Mouse (Mus musculus) heart, embryonic 10.5 days (tissue): Measurements from ENCODE around the gene Gabrr2. TPM values are rescaled to one million over a fixed set of nuclear protein-coding genes. Genes with fewer than 3 reads are reported as not detected.

ENCODE experiments used
- DNase-seq: peaks from one replicate; pipeline ENCODE4 v3.0.0-alpha.2; 2017; ENCODE audit warnings: low spot score
- H3K27ac ChIP-seq: fragments of 300-500 bp; sonication (generic); 2 replicates; pipeline ENCODE4 v1.5.1; 2016; ENCODE audit warnings: mild to moderate bottlenecking
- H3K27me3 ChIP-seq: fragments of 300-500 bp; sonication (generic); 2 replicates; pipeline ENCODE4 v1.6.1; 2016; ENCODE audit warnings: mild to moderate bottlenecking; ENCODE audit not compliant: poor library complexity, insufficient read depth, severe bottlenecking
- H3K36me3 ChIP-seq: fragments of 300-500 bp; sonication (generic); 2 replicates; pipeline ENCODE4 v1.6.1; 2016; ENCODE audit warnings: mild to moderate bottlenecking, moderate library complexity
- H3K4me1 ChIP-seq: fragments of 300-500 bp; sonication (generic); 2 replicates; pipeline ENCODE4 v1.6.1; 2016; ENCODE audit warnings: mild to moderate bottlenecking
- H3K4me3 ChIP-seq: fragments of 300-500 bp; sonication (generic); 2 replicates; pipeline ENCODE4 v1.5.1; 2016; ENCODE audit warnings: mild to moderate bottlenecking, moderate library complexity
- H3K9me3 ChIP-seq: fragments of 300-500 bp; sonication (generic); 2 replicates; pipeline ENCODE4 v1.6.1; 2016; ENCODE audit warnings: mild to moderate bottlenecking, moderate library complexity
- WGBS: fragments of 180-500 bp; shearing (Covaris S2); methylation state at CpG from one replicate; pipeline ENCODE4 v1.1.7; 2016; 5-methylcytosine and 5-hydroxymethylcytosine counted together
- polyA plus RNA-seq: library from polyadenylated mRNA; unstranded; fragments of >200 nt; fragmentation: Nextera tagmentation; extraction: Ambion mirVana; gene quantifications from 2 replicates; pipeline ENCODE4 v1.2.1, GENCODE M21; 2016

Gene Gabrr2
- polyA plus RNA-seq, 1 experiment from 2014 or later = 0.62 TPM

DNA sequence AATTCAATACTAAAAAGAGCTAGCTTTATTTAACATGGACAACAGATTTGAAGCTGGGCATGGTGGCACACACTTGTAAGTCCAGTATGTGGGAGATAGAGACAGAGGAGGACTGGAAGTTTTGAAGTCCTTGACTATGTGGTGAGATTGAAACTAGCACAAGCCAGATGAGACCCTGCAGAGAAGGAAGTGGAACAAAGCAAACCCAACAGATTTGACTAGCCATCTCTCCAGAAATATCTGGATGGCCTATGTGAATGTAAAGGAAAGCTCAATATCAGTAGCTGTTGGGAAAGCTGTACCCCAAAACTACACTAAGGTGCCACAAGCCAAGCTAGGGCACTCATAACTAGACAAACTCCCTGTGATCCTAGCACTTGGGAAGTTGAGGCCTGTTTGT is 8.4 kb upstream of the Gabrr2 start:
- Histone ChIP-seq H3K27ac (no peak overlapping the region), H3K4me1 (0 out of 2 replicates have a peak, but pooled peaks cover 5% of the 10 kb centered on the region), H3K9me3 (no peaks in the 10 kb centered on the region), H3K36me3 (peaks cover 30% of the 10 kb centered on the region), H3K27me3 (no peaks in the 10 kb centered on the region), H3K4me3 (no peak overlapping the region)
- no peak for DNase-seq

DNA sequence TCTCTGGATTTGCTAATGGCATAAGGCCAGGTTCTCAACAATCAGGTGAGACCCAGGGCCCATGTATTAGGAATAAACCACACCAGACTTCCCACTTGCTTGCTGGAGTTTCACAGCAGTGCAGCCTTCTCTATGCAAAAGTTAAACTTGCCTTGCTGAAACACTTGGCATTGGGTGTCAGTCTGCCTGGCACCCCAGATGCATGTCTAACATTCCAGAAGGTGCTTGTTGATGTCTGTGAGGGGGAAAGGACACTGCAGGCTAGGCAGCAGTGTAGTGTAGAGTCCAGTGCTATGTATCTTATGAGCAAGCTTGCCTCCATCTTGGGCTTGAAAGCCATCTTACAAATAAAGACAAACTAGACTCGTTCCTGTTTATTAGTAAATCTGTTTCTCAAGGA is 6.5 kb upstream of the Gabrr2 start:
- Histone ChIP-seq H3K9me3 (no peaks in the 10 kb centered on the region), H3K4me1 (peaks cover 9% of the 10 kb centered on the region; the same call in 1 of the 2 replicates), H3K27ac (no peak overlapping the region), H3K36me3 (peaks cover 14% of the 10 kb centered on the region), H3K4me3 (no peak overlapping the region), H3K27me3 (no peaks in the 10 kb centered on the region)
- DNase-seq = peak; percentile 55
- WGBS = 73% methylated on average over 1 of the region's 1 CpGs

DNA sequence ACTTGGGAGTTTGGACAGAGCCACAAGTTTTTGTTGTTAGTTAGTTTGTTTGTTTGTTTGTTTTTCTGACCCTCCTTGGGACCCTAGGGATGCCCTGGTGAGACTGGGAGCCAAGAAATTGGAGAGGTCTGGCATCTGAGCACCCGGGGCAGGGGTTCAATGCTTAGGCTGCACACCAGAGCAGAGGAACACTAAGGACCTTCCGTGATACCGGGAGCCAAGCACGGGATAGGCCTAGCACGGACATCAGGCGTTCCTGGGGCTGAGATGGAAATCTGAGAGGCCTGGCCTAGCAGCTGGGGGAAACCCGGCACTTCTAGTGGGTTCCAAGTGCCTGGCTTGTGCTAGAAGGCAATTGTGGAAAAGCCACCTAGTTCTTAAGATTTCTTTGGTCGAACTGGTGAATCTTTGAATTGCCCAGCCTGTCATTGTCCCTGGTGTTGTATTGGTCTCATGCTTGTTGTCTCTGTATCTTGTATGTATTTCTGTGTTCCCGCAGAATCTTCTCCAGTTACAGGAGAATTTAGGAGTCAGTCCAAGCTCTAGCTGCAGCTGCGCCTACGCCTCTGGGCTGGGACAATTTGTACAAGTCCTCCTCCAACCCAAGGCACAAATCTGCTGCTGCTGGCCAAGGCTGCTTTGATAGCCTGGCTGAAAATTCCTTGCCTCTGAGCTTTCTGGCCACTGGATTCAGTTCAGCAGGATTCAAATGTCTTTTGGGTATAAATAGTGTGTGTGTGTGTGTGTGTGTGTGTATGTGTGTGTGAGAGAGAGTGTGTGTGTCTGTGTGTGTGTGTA is 4.7 kb upstream of the Gabrr2 start:
- Histone ChIP-seq H3K9me3 (no peaks in the 10 kb centered on the region), H3K27ac (no peak overlapping the region), H3K27me3 (no peaks in the 10 kb centered on the region), H3K4me1 (peaks cover 9% of the 10 kb centered on the region; the same call in 1 of the 2 replicates), H3K36me3 (no peaks in the 10 kb centered on the region), H3K4me3 (no peak overlapping the region)
- DNase-seq = peak; percentile 64
- WGBS = 58% methylated on average over 11 of the region's 11 CpGs

DNA sequence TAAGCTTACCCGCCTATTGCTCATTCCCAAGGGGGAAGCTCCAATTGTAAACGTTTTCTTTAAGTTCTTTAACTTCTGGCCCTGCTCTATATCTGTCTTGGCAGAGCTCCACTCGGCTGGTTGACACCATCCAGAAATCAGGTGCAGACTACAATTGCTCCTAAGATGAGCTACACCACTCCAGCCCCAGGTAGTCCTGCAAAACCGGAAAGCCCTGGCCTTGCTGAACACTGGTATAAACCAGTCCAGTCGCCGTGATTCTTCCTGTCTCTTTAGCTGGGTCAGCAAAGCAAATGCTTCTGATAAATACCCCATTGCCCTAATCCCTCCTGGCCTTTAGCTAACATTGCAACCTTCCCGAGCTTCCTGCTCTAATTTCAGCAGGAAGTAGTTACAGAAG is 1.6 kb upstream of the Gabrr2 start:
- Histone ChIP-seq H3K4me1 (peaks cover 17% of the 10 kb centered on the region), H3K27ac (no peak overlapping the region), H3K36me3 (no peaks in the 10 kb centered on the region), H3K4me3 (no peak overlapping the region), H3K9me3 (no peaks in the 10 kb centered on the region), H3K27me3 (no peaks in the 10 kb centered on the region)
- DNase-seq = peak; percentile 75
- WGBS = 32% methylated on average over 7 of the region's 7 CpGs

DNA sequence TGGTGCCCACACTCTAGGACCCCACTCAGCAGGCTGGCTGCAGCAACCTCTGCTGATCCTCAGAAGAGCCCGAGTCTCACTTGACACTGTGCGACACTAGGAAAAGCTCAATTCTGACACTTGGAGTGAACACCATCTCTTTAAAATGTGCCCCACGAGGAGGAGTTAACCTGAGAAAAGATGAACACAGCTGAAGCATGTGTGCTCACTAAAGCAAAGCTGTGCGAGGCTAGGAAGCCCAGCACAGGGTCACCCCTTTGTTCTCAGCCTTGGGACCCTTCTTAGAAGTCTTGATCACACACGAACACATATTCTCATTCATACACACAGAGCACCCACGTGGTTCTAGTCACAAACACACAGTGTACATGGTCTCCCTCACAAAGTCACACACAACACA is 2.2 kb downstream of the Gabrr2 start:
- no peak overlapping the region for H3K27ac ChIP-seq
- no peaks in the 10 kb centered on the region for H3K27me3 ChIP-seq
- H3K4me3 ChIP-seq = no peak overlapping the region
- H3K9me3 ChIP-seq = no peaks in the 10 kb centered on the region
- 79% methylated on average over 6 of the region's 6 CpGs for WGBS
- peaks cover 19% of the 10 kb centered on the region for H3K4me1 ChIP-seq
- no peaks in the 10 kb centered on the region for H3K36me3 ChIP-seq
- peak; percentile 71 for DNase-seq

DNA sequence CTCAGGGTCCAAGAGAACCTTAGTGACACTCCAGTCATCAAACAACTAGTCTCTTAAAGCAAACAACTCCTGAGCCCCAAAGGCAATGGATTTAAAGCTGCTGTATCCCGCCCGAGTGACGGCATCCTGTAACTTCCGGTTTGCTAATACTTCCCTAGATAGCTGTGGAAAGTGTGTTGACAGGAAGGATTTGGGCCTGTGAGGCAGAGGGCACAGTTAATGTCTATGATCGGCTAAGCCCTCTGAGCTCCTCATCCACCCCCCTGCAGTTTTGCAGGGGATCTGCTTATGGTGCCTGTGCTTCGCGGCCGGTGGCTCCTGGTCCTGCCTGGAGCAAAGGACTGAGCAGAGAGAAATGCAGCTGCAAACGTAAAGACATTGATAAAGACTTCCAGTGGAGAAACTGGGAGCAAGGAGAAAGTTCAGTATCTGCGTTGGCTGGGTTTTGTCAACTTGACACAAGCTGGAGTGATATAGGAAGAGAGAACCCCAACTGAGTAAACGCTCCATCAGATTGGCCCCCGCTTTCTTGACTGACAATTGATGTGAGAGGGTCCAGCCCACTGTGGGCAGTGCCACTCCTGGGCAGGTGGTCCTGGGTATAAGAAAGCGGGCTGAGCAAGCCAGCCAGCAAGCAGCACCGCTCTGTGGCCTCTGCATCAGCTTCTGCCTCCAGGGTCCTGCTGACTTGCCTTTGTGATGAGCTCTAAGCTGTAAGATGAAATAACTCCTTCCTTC is 3.6 kb downstream of the Gabrr2 start:
- H3K9me3 ChIP-seq = no peaks in the 10 kb centered on the region
- peak overlapping the region; percentile 42 for H3K27ac ChIP-seq
- WGBS = 21% methylated on average over 14 of the region's 14 CpGs
- H3K4me3 ChIP-seq = peak overlapping the region; percentile 44
- peak; percentile 76 for DNase-seq
- H3K4me1 ChIP-seq = peaks cover 15% of the 10 kb centered on the region
- no peaks in the 10 kb centered on the region for H3K36me3 ChIP-seq
- H3K27me3 ChIP-seq = no peaks in the 10 kb centered on the region

DNA sequence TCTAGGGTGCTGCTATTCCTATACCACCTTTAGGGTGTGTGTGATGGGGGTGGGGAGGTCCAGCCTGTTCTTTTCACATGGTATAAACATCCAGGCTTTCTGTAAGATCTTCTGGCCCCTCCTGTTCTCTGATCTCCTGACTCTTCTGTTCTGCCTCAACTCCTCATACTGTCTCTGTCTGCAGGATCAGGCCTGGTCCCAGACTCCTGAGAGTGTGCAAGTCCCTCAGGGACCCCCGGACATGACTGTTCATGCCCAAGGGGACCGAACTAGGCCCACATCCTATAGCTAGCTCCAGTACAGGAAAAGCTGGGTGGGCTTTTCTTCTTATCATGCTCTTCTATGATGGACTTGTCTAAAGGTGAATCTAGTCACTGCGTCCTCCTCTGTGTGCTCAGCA is 4.5 kb downstream of the Gabrr2 start:
- no peaks in the 10 kb centered on the region for H3K9me3 ChIP-seq
- 79% methylated on average over 3 of the region's 3 CpGs for WGBS
- no peaks in the 10 kb centered on the region for H3K27me3 ChIP-seq
- H3K4me3 ChIP-seq = no peak overlapping the region
- no peak overlapping the region for H3K27ac ChIP-seq
- peaks cover 15% of the 10 kb centered on the region for H3K4me1 ChIP-seq
- peak; percentile 63 for DNase-seq
- H3K36me3 ChIP-seq = no peaks in the 10 kb centered on the region

DNA sequence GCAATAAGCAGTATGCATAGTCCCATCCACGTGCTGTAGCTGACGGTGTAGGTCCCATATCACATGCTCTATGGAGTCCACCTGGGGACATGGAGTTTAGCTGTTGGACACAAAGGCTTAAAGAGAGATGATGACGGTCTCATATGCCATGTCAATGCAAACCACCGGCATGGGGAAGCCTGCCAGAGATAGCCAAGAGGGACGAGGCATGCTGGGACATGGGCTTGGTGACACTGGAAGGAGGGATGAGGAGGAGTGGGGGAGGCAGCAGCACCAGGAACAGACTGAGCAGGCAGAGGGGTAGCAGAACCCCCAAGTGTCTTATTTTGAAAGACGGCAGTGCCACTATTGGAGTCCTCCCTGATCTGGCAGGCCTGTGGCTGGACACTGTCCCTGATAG is 5.0 kb downstream of the Gabrr2 start:
- Histone ChIP-seq H3K4me1 (peaks cover 20% of the 10 kb centered on the region), H3K4me3 (no peak overlapping the region), H3K27ac (no peak overlapping the region), H3K9me3 (no peaks in the 10 kb centered on the region), H3K36me3 (no peaks in the 10 kb centered on the region), H3K27me3 (no peaks in the 10 kb centered on the region)
- peak; percentile 41 for DNase-seq
- 79% methylated on average over 6 of the region's 6 CpGs for WGBS

DNA sequence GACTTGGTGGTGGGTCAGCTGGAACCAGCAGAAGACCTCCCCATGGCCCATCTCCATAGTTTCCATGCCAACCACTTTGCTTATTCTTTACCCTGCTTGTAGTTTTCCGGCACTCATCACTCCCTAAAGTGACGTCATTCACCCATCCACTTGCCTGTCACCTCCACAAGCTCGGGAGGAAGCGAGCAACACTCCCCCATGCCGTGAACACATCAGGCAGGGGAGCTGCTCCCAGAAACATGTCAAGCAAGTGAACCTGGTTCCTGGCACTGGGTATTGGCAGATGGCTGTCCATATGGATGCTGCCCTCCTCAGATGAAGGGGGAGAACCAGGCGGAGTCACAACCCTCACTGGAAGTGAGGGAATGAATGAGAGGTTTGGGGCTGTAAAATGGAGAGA is 6.1 kb downstream of the Gabrr2 start:
- no peak overlapping the region for H3K4me3 ChIP-seq
- no peaks in the 10 kb centered on the region for H3K27me3 ChIP-seq
- H3K4me1 ChIP-seq = peaks cover 24% of the 10 kb centered on the region
- H3K9me3 ChIP-seq = no peaks in the 10 kb centered on the region
- H3K27ac ChIP-seq = no peak overlapping the region
- peak; percentile 72 for DNase-seq
- WGBS = 56% methylated on average over 6 of the region's 6 CpGs
- no peaks in the 10 kb centered on the region for H3K36me3 ChIP-seq

DNA sequence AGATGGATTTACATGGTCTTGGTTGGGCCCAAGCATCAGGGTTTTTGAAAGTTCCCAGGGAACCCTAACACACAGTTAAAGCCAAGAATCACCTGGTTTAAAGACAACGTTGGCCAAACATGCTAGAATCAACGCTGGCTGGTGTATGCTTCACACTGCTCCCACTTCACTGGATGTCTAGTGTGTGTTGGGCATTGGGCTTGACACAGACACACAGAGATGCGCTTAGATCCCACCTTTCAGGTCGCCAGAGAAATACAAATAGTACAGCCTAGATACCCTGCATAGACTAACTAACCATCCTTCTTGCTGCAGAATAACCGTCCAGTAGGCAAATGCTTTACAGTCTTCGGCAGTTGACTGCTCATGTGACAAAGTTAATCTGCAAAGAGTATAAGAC is 7.5 kb downstream of the Gabrr2 start:
- Histone ChIP-seq H3K4me1 (peaks cover 24% of the 10 kb centered on the region), H3K36me3 (no peaks in the 10 kb centered on the region), H3K9me3 (no peaks in the 10 kb centered on the region), H3K27ac (no peak overlapping the region), H3K4me3 (no peak overlapping the region), H3K27me3 (no peaks in the 10 kb centered on the region)
- 88% methylated on average over 6 of the region's 6 CpGs for WGBS
- peak; percentile 66 for DNase-seq

DNA sequence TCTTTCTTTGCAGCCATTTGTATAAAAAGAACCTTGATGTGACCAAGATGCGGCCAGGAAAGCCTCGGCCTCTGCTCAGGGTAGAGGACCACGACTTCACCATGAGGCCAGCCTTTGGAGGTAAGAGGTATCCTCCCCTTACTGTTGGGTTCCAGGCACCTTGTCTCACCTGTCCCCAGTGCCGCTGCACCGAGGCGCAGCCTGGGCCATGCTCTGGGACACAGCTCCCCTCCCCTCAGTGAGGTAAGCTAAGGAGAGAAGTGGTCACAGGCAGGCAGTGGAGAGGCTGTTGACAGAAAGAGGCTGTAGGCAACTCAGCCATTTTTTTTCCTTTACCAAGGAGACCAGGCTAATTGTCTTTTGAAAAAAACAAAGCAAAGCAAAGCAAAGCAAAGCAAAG is 8.5 kb downstream of the Gabrr2 start:
- WGBS = 77% methylated on average over 6 of the region's 6 CpGs
- peaks cover 14% of the 10 kb centered on the region for H3K4me1 ChIP-seq
- DNase-seq = no peak
- no peak overlapping the region for H3K27ac ChIP-seq
- H3K9me3 ChIP-seq = no peaks in the 10 kb centered on the region
- H3K36me3 ChIP-seq = no peaks in the 10 kb centered on the region
- no peak overlapping the region for H3K4me3 ChIP-seq
- H3K27me3 ChIP-seq = no peaks in the 10 kb centered on the region

DNA sequence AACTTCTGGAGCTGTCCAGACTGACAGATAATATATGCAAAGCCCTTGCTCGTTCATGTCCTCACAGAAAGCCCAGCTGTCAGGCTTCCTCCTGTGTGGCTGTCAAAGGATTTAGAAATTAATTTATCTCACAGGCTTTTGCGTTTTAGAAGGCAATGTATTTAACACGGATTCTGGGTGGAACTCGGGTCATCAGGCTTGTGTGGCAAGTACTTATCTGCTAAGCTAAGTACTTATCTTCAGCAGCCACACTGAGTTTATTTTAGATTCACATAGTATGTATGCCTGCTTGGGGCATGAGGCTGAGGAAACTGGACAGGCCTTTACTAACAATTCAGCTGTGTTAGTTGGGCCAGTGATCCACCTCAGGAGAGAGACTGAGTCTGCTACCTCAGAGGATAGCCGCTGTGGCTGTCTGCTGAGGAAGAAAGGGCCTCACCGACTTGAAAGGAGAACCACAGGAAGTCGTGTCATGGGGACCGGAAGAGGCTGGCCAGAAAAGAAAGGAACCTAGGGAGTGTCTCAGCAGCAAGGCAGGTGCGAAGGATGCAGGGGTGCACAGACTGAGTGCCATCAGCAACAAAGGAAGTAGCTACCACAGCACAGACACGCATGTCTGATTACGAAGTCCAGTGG is 9.8 kb downstream of the Gabrr2 start:
- DNase-seq = no peak
- Histone ChIP-seq H3K9me3 (no peaks in the 10 kb centered on the region), H3K36me3 (no peaks in the 10 kb centered on the region), H3K27me3 (no peaks in the 10 kb centered on the region), H3K4me3 (no peak overlapping the region), H3K4me1 (peaks cover 9% of the 10 kb centered on the region; the same call in 1 of the 2 replicates), H3K27ac (no peak overlapping the region)
- 47% methylated on average over 11 of the region's 11 CpGs for WGBS

DNA sequence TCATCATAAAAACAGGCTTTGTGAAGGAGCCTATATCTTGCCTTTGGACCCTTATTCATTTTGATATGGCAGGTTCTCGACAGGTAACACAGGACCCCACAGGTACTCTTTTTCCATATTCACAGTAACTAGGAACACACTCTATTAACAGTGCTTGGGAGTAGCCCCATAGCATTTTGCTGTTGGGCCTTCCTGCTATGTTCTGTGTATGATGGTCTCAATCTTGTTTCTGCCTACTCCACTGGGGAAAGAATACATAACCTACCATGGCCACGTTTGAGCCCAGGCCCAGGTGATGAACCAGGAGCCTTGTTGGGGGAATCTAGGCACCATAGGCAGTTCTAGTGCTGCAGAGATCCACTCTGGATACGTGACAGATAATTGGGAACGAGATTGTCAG is 11.6 kb downstream of the Gabrr2 start:
- H3K9me3 ChIP-seq = no peaks in the 10 kb centered on the region
- no peak overlapping the region for H3K27ac ChIP-seq
- H3K36me3 ChIP-seq = no peaks in the 10 kb centered on the region
- H3K27me3 ChIP-seq = no peaks in the 10 kb centered on the region
- WGBS = 75% methylated on average over 4 of the region's 4 CpGs
- peaks cover 12% of the 10 kb centered on the region; the same call in 1 of the 2 replicates for H3K4me1 ChIP-seq
- DNase-seq = no peak
- no peak overlapping the region for H3K4me3 ChIP-seq
